Mouse (Mus musculus) stomach, embryonic 15.5 days (tissue): ENCODE results near the gene Krr1. TPM values are rescaled to one million over a fixed set of nuclear protein-coding genes. Genes with fewer than 3 reads are reported as not detected.
"Not testable (repeated sequence)": the region's sequence is repeated elsewhere in the genome, so short reads cannot be mapped to it uniquely, and the experiment has no call there.

ENCODE experiments used
- ATAC-seq: fragments of 200-750 bp; cut with Nextera tagmentation; 2 replicates; pipeline ENCODE4 v1.8.0; 2017; ENCODE audit warnings: low read depth, moderate number of reproducible peaks, moderate TSS enrichment; ENCODE audit not compliant: insufficient read depth, low FRiP score
- H3K27ac ChIP-seq: fragments of 300-500 bp; sonication (generic); 2 replicates; pipeline ENCODE4 v1.5.1; 2015; ENCODE audit warnings: mild to moderate bottlenecking, inconsistent platforms
- H3K27me3 ChIP-seq: fragments of 300-500 bp; sonication (generic); replicated peaks from 2 replicates; pipeline ENCODE4 v1.6.1; 2015; ENCODE audit warnings: inconsistent platforms
- H3K36me3 ChIP-seq: fragments of 300-500 bp; sonication (generic); 2 replicates; pipeline ENCODE4 v1.6.1; 2015; ENCODE audit warnings: inconsistent platforms
- H3K4me1 ChIP-seq: fragments of 300-500 bp; sonication (generic); 2 replicates; pipeline ENCODE4 v1.6.1; 2015; ENCODE audit warnings: inconsistent platforms
- H3K4me2 ChIP-seq: fragments of 300-500 bp; sonication (generic); 2 replicates; pipeline ENCODE4 v1.6.1; 2015; ENCODE audit warnings: mild to moderate bottlenecking, inconsistent platforms
- H3K4me3 ChIP-seq: fragments of 300-500 bp; sonication (generic); replicated peaks from 2 replicates; pipeline ENCODE4 v1.5.1; 2015; ENCODE audit warnings: inconsistent platforms
- H3K9ac ChIP-seq: fragments of 300-500 bp; sonication (generic); 2 replicates; pipeline ENCODE4 v1.6.1; 2015; ENCODE audit warnings: inconsistent platforms
- H3K9me3 ChIP-seq: fragments of 300-500 bp; sonication (generic); 2 replicates; pipeline ENCODE4 v1.6.1; 2016; ENCODE audit warnings: inconsistent platforms
- WGBS: fragments of 180-500 bp; shearing (Covaris S2); methylation state at CpG from one replicate; pipeline ENCODE4 v1.1.7; 2015; 5-methylcytosine and 5-hydroxymethylcytosine counted together
- polyA plus RNA-seq: library from polyadenylated mRNA; unstranded; fragments of >200 nt; fragmentation: Nextera tagmentation; extraction: Ambion mirVana; gene quantifications from 2 replicates; pipeline ENCODE4 v1.2.1, GENCODE M21; 2015

The Krr1 gene
- polyA plus RNA-seq, 1 experiment from 2014 or later: 39.4 TPM

DNA sequence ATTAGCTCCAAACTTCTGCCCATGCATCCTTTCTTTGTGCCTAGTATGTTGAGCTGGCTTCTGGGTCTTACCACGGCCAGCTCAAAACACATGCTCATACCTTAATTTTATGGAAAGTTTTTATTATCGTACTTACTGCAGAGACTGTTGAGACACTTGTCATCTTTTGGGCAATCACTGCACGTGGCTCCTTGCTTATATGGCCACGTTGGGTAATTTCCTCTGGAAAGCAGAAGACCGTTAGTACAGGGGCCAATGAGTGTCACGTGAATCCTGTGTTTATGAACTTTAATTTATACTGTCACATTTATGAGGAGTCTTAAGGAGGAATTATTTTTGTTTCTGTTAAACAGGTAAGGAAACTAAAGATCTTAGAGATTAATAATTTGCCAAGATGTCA is 14.0 kb downstream of the Krr1 start:
- no peak overlapping the region for H3K4me2 ChIP-seq
- ATAC-seq: no peak
- WGBS: 91% methylated on average over 6 of the region's 6 CpGs
- no peak overlapping the region for H3K9ac ChIP-seq
- no peaks in the 10 kb centered on the region for H3K4me1 ChIP-seq
- H3K27me3 ChIP-seq: no peaks in the 10 kb centered on the region
- no peak overlapping the region for H3K4me3 ChIP-seq
- H3K36me3 ChIP-seq: peaks cover 18% of the 10 kb centered on the region
- no peak overlapping the region for H3K27ac ChIP-seq
- no peaks in the 10 kb centered on the region for H3K9me3 ChIP-seq

GRCm38 (mm10) chr10:111995803-111996548 is 23.5 kb downstream of the Krr1 start:
- Histone ChIP-seq H3K4me1 (no peaks in the 10 kb centered on the region), H3K27me3 (no peaks in the 10 kb centered on the region), H3K9me3 (no peaks in the 10 kb centered on the region), H3K4me3 (no peak overlapping the region), H3K27ac (no peak overlapping the region), H3K4me2 (no peak overlapping the region), H3K9ac (no peak overlapping the region), H3K36me3 (no peaks in the 10 kb centered on the region)
- 81% methylated on average over 11 of the region's 11 CpGs for WGBS
- no peak for ATAC-seq

- Histone ChIP-seq H3K9ac (no peak overlapping the region), H3K9me3 (no peaks in the 10 kb centered on the region), H3K4me3 (peak overlapping the region; percentile 8; the same call in 1 of the 2 replicates), H3K27ac (peak overlapping the region; percentile 49), H3K36me3 (no peaks in the 10 kb centered on the region), H3K4me2 (no peak overlapping the region), H3K4me1 (no peaks in the 10 kb centered on the region), H3K27me3 (no peaks in the 10 kb centered on the region)
- WGBS: 74% methylated on average over 7 of the region's 7 CpGs
- ATAC-seq: no peak
Measured at GRCm38 (mm10) chr10:111996549-111996904, 24.1 kb downstream of the Krr1 start.

DNA sequence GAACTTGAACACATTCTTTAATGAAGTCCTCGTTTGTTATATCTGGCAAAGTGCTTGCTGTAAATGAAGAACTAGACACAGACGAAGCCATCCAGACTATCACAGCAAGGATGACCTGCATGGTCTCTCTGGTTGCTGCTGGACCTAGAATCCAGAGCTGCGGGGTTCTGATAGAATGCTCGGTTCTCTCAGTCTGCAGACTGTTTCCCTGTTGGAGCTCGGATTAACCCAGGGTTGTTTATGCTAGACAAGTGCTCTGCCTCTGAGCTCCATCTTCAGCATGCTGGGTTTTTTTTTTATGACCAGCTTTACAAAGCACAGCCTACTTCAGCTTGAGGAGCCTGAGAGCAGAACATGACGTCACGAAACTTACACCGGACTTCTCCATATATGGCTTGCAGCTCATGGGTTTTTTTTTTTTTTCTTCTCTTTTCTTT is 24.5 kb downstream of the Krr1 start:
- Histone ChIP-seq H3K27ac (peak overlapping the region; percentile 49), H3K4me2 (no peak overlapping the region), H3K9ac (no peak overlapping the region), H3K9me3 (no peaks in the 10 kb centered on the region), H3K4me3 (peak overlapping the region; percentile 8; the same call in 1 of the 2 replicates), H3K27me3 (no peaks in the 10 kb centered on the region), H3K36me3 (no peaks in the 10 kb centered on the region), H3K4me1 (no peaks in the 10 kb centered on the region)
- peak; percentile 42; the same call in 1 of the 2 replicates for ATAC-seq
- 54% methylated on average over 8 of the region's 8 CpGs for WGBS

- H3K4me1 ChIP-seq: no peaks in the 10 kb centered on the region
- no peak overlapping the region for H3K4me2 ChIP-seq
- H3K36me3 ChIP-seq: no peaks in the 10 kb centered on the region
- H3K27me3 ChIP-seq: no peaks in the 10 kb centered on the region
- H3K9ac ChIP-seq: no peak overlapping the region
- peak; percentile 70 for ATAC-seq
- H3K27ac ChIP-seq: peak overlapping the region; percentile 21; the same call in 1 of the 2 replicates
- H3K9me3 ChIP-seq: no peaks in the 10 kb centered on the region
- no peak overlapping the region for H3K4me3 ChIP-seq
Measured at GRCm38 (mm10) chr10:111997671-111998070, 25.2 kb downstream of the Krr1 start.

- H3K4me2 ChIP-seq: no peak overlapping the region
- H3K4me3 ChIP-seq: no peak overlapping the region
- no peak overlapping the region for H3K27ac ChIP-seq
- no peaks in the 10 kb centered on the region for H3K9me3 ChIP-seq
- no peaks in the 10 kb centered on the region for H3K27me3 ChIP-seq
- H3K4me1 ChIP-seq: no peaks in the 10 kb centered on the region
- no peak for ATAC-seq
- no peaks in the 10 kb centered on the region for H3K36me3 ChIP-seq
- H3K9ac ChIP-seq: no peak overlapping the region
- WGBS: 40% methylated on average over 3 of the region's 3 CpGs
Measured at GRCm38 (mm10) chr10:111999765-112000164, 27.3 kb downstream of the Krr1 start.

DNA sequence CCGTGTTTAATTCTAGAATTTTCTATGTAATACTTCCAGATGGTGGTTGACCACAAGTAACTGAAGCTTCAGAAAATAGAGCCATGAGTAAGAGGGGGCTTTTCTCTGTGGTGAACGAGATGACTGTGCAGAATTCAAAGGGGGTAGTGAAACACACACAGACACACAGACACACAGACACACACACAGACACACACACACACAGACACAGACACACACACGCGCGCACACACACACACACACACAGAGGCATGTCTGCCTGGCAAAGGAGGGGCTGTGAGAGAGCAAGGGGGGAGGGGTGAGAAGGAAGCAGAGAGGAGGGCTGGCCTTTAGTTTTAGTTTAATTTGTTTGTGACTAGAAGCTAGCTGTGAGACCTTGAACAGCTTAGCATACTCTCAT is 28.1 kb downstream of the Krr1 start:
- H3K27ac ChIP-seq: no peak overlapping the region
- no peaks in the 10 kb centered on the region for H3K27me3 ChIP-seq
- no peak for ATAC-seq
- H3K4me1 ChIP-seq: no peaks in the 10 kb centered on the region
- no peak overlapping the region for H3K4me2 ChIP-seq
- no peaks in the 10 kb centered on the region for H3K36me3 ChIP-seq
- WGBS: 83% methylated on average over 5 of the region's 5 CpGs
- no peaks in the 10 kb centered on the region for H3K9me3 ChIP-seq
- no peak overlapping the region for H3K9ac ChIP-seq
- H3K4me3 ChIP-seq: no peak overlapping the region

GRCm38 (mm10) chr10:112001350-112001749 is 28.9 kb downstream of the Krr1 start:
- Histone ChIP-seq H3K27me3 (no peaks in the 10 kb centered on the region), H3K9ac (no peak overlapping the region), H3K9me3 (no peaks in the 10 kb centered on the region), H3K4me3 (no peak overlapping the region), H3K4me2 (no peak overlapping the region), H3K4me1 (no peaks in the 10 kb centered on the region), H3K36me3 (no peaks in the 10 kb centered on the region), H3K27ac (no peak overlapping the region)
- 80% methylated on average over 2 of the region's 2 CpGs for WGBS
- no peak for ATAC-seq

DNA sequence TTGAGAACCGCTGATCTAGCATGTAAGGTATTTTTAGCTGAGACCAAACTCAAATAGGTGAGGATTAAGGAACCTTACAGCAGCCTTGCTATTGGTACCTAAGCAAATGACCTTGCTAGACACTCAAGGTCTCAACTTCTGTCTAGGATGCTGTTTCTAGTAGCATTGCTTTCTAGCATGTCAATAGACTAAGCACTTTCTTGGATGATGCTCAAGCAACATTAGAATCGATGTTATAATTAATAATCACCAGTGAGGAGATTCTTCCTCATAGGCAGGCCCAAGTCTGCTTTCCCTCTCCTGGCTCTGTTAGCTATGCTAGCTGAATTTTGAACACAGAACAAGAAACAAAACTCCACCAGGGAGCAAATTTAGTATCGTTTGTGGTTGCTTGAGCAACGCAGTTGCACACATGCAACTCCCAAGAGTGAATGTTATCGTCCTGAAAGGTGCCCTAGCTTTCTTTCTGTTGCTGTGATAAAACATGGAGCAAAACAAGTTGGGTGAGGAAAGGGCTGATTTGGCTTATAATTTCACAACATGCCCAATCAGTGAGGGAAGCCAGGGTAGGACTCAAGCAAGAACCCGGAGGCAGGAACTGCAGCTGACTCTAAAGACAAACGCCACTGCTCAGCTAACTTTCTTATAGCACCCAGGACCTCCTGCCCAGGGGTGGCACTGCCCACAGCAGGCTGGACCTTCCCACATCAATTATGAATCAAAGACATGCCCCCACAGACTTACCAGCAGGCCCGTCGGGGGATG is 29.5 kb downstream of the Krr1 start:
- 79% methylated on average over 9 of the region's 9 CpGs for WGBS
- H3K9ac ChIP-seq: no peak overlapping the region
- no peaks in the 10 kb centered on the region for H3K4me1 ChIP-seq
- H3K27ac ChIP-seq: no peak overlapping the region
- ATAC-seq: no peak
- H3K4me2 ChIP-seq: no peak overlapping the region
- no peaks in the 10 kb centered on the region for H3K9me3 ChIP-seq
- no peaks in the 10 kb centered on the region for H3K27me3 ChIP-seq
- no peak overlapping the region for H3K4me3 ChIP-seq
- H3K36me3 ChIP-seq: no peaks in the 10 kb centered on the region

- H3K4me1 ChIP-seq: no peaks in the 10 kb centered on the region
- 54% methylated on average over 9 of the region's 9 CpGs for WGBS
- H3K4me3 ChIP-seq: no peak within 1 kb of the TSS
- H3K27me3 ChIP-seq: no peaks in the 10 kb centered on the region
- no peaks in the 10 kb centered on the region for H3K36me3 ChIP-seq
- ATAC-seq: no peak
- H3K9ac ChIP-seq: no peak within 1 kb of the TSS
- H3K4me2 ChIP-seq: no peak within 1 kb of the TSS
- H3K27ac ChIP-seq: no peak within 1 kb of the TSS
- H3K9me3 ChIP-seq: no peaks in the 10 kb centered on the region
Measured at GRCm38 (mm10) chr10:112002544-112003215, 30.2 kb downstream of the Krr1 start, which contains the start of gene Glipr1. TSS of gene Glipr1 (minus strand) at chr10:112002631.

- ATAC-seq: not testable (repeated sequence)
Measured at GRCm38 (mm10) chr10:112009511-112009910, 37.0 kb downstream of the Krr1 start.

GRCm38 (mm10) chr10:112023585-112023984 is 51.1 kb downstream of the Krr1 start:
- no peaks in the 10 kb centered on the region for H3K36me3 ChIP-seq
- WGBS: 67% methylated on average over 2 of the region's 2 CpGs
- no peak for ATAC-seq
- no peaks in the 10 kb centered on the region for H3K27me3 ChIP-seq
- H3K27ac ChIP-seq: no peak overlapping the region
- no peak overlapping the region for H3K9ac ChIP-seq
- H3K9me3 ChIP-seq: no peaks in the 10 kb centered on the region
- no peak overlapping the region for H3K4me2 ChIP-seq
- no peak overlapping the region for H3K4me3 ChIP-seq
- H3K4me1 ChIP-seq: no peaks in the 10 kb centered on the region

More at GRCm38 (mm10) chr10:112009511-112009910, 37.0 kb downstream of the Krr1 start:
- not testable (repeated sequence) for H3K27ac ChIP-seq, H3K36me3 ChIP-seq, H3K4me3 ChIP-seq, H3K9me3 ChIP-seq, H3K27me3 ChIP-seq, H3K4me2 ChIP-seq, H3K4me1 ChIP-seq, H3K9ac ChIP-seq
- 77% methylated on average over 1 of the region's 1 CpGs for WGBS
